Mouse (Mus musculus) cerebellum, postnatal 14 days (tissue): ENCODE data around the gene Ralgps1.

Experiments used
- DNase-seq, 2 experiments: peaks; one replicate each; pipeline ENCODE4 v3.0.0; 2021; ENCODE audit warnings: mixed read lengths in 2 of 2

Ralgps1 gene

DNA sequence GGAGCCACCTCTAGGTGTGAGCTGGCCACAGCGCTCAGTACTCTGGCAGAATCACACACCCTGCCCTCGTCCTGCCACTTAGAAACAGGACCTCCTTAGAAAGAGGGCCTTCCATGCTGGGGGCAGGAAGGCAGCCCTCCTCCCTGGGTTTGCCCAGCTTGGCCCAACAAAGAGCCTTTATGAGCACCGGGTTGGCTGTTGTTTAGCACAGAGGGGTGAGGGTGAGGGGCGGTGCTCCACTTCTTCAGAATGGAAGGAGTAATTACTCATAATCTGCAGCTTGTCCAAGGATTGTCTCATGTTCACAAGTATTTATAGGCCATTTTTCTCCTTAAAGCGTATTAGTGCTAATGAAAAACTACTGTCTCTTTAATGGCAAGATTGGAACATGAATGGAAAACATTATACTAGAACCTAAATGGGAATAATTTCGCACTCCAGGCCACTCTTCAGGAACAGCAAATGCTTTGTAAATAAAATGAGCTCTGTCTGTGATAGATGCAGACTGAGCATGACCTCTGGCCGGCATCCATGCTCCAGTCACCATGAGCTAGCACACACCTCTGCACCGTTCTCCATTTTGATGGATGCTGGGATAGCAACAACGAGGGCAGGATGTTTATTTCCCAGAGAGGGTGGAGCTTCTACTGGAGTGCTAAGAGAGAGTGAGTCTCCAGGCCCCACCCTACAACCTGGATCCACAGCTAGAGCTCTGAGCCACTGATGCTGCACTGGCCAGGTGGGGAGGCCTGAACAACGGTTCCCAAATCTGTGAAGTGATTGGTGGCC lies 200.3 kb downstream of the Ralgps1 start:
- DNase-seq = no peak

DNA sequence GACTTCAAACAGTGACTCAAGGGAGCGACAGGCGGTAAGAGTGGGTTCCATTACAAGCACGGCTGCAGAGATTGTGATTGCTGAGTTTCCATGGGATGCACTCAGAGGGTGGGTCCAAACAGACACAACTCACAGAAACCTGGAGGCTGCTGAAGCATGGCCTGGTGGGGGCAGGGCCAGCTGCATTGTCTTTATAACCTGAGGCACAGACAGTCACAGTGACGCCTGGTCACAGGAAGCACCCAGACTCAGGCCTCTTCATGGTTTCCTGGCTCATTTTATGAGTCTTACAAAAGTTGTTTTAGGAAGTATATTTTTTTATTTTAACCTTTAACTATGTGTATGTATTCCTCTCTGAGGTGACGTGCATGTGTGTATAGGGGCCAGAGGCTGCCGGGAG lies 201.8 kb downstream of the Ralgps1 start:
- no peak for DNase-seq

DNA sequence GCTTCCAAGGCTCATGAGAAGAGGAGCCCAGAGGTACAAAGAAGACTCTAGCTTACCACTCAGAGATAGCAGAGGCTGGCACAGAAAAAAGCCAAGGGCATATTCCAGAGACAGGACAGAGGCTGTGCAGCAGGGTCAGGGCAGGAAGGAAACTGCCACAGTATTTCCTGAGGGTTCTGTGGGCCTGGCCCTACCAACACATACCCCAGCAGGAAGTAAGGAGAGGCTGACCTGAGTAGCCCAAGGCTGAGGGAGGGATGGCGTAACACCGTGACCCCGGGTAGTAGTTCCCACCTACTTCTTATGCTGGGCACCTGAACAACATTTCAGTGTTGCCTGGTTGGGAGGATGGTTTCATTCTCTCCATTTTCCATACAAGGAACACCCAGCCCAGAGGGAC lies 204.2 kb downstream of the Ralgps1 start:
- no peak for DNase-seq

DNA sequence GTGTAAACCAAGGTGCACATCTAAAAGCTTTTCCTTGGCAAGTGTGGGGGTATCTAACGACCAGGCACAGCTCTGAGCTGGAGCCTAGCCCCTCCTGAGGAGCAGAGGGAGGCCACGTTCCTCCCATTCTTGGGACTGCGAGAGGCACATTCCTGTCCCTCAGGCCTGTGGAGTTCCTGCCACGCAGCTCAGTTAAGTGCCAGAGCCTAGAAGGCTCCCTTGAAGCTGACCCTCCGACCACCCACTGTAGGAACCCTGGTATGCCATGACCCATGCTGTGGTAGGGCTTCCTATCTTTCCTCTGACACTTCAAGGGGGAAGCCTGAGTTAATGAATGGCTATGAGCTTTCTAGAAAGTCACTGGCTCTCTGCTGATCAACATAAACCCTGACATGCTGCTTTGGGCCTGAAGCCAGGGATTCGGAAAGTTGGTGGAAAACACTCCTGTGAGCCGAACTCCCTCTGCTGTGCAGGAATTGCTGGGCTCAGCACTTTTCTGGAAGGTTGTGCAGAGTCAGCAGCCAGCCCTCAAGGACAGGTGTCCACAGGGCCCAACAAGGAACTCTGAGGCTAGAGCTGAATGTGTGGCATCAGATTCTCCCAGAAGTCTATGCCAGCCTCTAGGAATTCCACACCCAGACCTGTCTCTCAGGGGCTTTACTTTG lies 205.4 kb downstream of the Ralgps1 start:
- DNase-seq = no peak

DNA sequence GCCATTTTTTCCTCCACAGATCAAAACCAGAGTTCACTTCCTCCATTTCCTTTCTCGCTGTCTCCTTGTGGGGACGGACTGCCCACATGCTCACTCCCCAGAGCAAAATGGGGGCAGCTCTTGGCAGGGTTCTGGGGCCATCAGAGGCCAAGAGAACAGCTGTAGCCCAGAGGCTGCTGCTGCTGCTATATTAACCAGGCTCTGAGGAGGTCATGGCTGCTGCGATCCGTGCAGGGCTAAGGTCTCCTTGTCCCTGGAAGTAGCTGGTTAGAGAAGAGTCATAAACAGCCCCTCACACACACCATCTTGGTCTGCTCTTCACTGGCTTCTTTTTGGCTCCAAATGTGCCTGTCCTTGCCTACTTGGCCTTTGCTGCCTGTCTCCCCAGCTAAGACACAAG lies 206.1 kb downstream of the Ralgps1 start:
- DNase-seq = no peak

DNA sequence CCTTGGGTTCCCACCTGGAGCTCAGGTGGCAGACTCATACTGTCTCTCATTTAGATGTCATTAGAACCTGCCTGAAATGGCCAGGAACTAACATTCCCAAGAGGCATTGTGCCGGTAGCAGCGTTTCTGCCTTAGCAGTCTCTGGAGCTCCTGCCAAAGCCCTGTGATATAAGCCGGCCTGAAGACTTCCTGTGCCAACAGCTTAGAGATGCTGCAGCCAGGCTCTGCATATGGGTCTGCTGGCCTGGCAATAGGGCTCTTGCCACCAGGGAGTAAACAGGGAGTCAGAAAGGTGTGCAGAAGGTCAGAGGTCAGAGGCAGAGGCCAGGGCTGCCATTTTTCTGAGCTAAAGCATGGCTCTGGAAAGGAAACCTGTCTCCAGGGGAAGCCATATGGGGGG lies 206.6 kb downstream of the Ralgps1 start:
- peak; percentile 71 to 73 for DNase-seq

DNA sequence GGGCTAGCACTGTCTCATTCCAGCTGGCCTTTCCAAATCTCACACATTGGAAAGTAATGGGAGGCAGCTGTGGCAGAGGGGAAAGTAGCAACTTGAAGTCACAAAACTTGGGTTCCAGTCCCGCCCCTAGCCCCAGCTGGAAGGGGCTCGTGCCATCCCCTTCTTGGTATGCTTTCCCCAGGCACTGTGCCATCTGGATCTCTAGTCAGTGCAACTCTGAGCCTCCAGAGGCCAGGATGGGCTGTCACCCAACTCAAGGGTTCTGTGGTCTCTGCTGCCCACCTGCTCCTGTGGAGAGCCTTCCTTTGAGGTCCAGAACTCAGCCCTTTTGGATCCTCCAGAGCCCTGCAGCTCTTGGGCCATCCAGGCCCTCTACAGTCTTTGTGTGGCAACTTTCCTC lies 209.2 kb downstream of the Ralgps1 start:
- peak in 1 of 2 experiments; percentile 58 for DNase-seq

DNA sequence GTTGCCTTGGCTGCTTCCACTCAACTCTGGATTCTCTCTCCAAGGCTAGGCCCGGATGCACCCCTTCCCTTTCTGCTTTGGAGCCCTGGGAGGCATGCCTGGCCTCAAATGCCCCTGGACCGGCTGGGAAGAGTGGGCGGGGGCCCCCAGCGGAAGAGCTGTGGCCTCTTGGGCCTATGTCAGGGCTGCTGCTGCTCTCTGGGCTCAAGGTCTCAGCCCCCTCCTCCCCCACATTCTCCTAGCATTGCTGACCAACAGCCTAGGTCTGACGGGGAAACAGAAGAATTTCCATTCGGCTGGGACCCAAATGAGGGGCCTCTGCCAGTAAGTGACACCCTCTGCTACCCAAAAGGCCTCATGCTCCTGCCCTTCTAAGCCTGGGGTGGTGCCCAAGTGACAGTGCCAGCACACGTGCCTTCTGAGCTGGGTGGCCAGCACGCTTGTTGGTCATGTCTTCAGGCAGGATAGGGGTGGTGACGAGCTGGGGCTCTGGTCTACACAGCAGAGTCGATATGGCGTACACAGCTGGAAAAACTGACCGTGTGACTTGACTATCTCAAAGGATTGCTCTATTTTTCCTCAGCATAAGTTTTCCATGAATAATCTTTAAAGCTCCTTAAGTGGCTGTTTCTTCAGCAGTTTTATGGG lies 210.8 kb downstream of the Ralgps1 start:
- DNase-seq = no peak

DNA sequence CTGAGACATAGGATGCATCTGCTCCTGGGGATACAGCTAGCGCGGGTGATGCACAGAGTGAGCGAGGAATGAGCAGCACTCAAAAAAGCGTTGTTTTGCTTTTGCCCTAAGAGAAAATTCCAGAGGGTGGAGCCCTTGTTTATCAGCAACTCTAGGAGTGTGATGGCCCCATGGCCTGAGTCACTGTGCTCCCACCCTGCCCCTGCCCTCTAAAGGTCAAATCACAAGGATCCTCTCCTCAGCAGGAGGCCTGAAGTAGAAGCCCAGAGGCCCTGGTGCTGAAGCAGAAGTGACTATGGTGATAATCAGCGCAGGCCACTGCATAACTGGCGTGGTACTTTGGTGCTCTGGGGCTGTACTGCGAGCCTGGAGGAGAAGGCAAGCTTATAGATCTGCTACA lies 211.7 kb downstream of the Ralgps1 start:
- DNase-seq = no peak

DNA sequence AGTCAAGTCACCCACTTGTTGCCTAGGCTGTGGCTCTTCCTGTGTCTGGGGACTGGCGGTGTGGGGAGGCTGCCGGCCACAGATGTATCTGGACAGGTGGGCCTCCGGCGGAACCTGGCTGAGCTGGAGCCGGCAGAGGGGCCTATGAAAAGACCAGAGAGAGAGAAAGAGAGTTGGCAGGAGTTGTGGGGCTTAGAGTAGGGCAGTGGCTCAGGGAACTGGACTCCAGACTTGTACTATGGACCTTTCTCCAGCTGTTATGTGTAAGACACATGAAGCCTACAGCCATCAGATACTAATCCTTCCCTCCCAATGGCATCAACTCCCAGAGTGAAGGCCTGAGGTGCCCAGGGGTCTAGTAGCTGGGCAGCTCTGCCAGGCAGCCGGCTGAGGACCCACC lies 212.4 kb downstream of the Ralgps1 start:
- DNase-seq = no peak

DNA sequence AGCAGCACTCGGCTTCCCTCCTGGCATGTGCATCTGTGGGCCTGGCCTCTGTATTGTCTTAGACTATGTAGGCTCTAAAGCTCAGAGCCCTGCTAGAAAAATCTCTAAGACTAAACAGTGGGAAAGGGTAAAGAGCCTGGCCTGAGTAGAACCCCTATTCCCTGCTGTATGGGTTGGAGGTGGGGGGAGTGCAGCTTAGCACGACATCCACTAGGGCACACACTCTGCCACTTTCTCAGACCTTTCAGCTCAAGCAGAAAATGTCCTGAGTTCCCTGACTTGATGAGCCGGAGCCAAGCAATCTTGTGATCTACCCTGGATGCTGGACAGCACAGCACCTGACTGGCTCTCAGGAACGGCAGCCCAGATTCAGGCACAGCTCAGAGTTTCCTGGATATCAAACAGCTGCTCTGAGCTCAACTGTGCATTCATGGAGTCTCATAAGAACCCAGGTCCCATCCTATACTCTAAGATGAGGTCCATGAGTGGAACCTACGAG lies 215.0 kb downstream of the Ralgps1 start:
- DNase-seq = no peak

DNA sequence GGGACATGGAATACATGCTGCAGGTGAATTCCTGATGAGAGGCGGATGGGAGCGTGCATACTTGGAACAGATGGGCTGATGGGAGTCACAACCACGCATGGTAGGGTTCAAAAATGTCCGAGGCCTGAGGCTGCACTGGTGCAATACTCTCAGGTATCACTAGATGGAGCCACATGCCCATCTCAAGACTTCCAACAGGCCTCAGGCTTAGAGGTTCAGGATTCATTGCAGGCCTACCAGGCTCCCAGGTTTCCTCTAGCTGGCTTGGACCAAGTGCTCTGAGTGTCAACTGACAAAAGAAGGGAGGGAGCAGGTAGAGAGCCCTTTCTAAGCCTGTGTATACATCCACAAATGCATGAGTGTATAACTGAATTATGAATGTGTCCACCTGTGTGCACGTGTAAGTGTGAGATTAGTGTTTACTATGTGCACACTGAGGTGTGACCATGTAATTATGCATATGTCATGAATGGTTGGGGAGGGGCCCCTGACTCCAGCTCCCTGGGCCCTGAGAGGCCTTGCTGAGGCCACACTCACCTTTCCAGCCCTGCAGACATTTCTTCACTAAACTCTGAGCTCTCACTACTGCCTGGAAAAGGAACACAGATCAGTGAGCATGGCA lies 216.4 kb downstream of the Ralgps1 start:
- peak; percentile 91 for DNase-seq

DNA sequence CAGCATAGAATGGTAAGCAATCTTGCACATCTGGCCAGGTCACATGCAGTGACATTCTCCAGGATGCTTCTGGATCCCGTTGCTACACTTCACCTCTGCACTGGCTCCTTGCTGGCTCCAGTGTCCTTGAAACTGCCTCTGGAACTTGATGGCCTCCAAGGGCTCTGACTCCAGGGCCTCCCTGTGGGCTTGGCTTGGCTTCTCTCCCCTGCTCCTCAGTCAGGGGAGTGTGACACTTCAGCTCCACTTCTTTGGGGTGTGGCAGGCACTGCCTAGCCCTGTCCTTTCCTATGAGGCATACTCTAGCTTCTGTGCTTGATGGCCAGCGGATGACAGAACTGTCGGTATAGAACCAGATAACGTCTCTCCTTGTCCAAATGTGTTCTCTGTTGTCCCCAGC lies 224.3 kb downstream of the Ralgps1 start:
- no peak for DNase-seq

DNA sequence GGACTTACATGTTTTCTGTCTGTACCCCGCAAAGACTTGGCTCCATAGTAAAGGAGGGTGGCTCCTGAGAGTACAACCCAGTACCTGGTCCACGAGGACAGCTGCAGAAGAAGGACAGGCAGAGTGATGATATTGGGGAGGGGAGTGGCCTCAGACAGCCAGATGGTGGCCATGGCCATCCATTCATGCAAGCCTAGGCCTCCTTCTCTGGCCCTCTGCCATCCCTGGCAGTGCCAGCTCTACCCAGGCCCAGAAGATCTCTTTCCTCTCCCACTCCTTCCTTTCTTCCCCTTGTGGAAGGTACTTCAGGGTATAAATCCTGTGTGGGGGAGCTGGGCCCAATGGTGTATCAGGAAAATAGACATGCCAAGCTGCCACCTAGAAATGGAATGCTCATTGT lies 228.0 kb downstream of the Ralgps1 start:
- peak; percentile 80 to 85 for DNase-seq

DNA sequence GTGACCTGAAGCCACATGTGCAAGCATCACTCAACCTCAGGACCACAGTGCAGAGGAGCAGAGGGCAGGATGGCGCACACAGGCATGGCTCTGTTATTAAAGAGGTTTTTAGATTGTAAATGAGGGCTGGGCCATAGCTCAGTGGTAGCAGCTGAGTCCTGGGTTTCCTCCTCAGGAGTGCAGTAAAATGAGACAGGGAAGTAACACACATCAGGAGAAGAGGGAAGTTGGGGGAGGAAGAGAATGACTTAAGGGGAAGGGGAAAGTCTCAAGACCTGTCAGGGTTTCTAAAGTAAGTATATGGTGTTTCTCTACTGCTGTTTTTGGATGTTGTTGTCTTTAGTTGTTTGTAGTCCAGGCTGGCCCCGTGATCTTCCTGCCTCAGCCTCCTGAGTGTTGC lies 232.8 kb downstream of the Ralgps1 start:
- DNase-seq = no peak

DNA sequence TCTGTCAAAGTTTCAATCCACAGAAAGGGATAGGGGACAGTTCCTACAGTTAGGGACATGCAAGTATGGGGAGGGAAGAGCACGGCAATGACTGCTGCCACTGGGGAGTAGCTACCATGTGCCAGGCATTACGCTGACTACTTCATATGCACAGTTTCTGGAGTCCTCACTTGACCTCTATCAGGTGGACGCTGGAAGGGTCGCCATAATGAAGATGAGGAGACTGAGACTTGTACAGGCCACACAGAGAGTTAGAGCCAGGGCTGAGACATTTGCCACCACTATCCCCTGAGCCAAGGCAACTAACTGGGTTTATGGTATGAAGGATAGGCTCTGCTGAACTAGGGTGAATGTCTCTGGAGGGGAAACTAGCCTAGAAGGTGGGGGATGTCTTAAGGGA lies 233.6 kb downstream of the Ralgps1 start:
- no peak for DNase-seq

DNA sequence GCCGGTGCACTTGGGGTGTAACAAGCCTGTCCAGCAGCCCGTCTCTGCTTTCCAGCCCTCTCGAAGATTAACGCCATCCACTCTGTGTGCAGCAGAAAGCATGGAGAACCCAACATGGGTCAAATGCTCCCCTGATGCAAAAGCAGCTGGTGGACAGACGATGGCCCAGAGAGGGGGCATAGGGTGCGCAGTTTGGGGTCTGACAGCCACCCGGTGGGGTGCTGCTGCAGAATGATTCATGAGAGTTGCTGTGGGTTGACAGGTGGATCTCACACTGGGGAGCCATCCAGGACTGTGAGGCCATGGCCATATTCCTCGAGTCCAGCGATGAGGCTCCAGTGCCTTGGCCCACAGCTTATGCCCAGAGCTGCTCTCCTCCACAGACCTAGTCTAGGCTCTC lies 234.0 kb downstream of the Ralgps1 start:
- DNase-seq = peak; percentile 39 to 75

DNA sequence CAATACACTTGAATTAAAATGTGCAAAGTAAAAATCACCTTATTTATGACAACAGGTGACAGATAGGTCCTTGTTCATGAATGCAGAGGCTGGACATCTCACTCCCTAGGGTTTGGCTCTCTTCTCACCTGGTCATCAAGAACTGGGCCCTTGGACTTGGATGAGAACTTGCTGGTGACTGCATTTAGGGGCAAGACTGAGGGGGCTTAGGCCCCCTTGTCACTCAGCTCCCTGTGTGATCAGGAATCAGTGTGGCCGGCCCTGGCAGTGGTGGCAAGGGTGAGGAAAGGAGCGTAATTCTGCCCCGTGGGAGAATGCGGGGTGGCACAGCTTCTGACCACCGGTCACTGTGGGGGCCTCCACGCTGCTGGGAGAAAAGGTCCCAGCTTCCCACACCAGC lies 234.9 kb downstream of the Ralgps1 start:
- no peak for DNase-seq

DNA sequence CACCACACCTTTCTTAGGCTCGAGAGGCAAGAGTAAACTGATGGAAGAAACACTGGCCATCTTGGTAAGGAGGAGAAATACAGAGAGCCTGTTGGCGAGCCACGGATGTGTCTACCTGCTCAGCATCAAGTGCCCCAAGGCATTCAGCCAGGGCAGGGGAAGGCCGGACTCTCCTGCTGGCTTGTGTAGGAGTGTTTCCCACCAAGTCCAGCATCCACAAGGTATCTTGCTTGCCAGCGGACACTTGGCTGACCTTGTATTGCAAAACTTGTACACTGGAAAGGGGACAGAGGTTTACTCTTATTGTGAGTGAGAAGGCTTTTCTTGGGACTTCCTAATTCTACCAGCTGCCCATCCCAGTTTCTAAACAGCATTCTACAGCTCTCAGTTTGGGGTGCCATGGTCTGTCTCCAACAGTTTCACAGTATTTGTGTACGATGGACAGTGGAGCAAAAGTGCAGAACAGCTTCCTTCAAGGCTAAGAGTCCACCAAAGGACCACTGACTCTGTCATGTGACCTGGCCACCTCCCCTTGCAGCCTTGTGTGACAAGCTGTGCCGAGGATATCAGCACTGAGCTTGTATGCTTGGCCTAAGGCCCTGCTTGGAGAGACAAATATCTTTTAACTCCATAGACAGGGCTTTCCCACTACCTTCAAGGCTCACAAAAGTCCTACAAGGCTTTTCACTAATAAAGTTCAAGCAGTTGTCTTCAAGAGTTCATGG lies 236.4 kb downstream of the Ralgps1 start:
- no peak for DNase-seq

DNA sequence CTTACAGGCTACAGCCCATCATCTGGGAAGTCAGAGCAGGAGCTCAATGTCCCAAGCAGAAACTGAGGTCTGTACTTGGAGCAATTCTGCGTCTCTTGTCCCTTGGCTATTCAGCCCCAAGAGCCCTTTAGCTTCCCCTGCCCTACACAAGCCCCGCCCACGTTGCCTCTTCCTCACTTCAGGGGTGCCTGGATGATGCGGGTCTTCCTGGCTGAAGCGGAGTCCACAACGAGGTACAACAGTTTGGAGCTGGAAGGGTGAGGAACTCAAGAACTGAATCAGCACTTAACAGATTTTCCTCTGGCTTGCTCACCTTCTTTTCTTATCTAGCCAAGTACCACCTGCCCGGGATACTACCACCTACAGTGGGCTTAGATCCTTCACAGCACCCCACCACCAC lies 239.0 kb downstream of the Ralgps1 start:
- peak; percentile 29 to 42 for DNase-seq

DNA sequence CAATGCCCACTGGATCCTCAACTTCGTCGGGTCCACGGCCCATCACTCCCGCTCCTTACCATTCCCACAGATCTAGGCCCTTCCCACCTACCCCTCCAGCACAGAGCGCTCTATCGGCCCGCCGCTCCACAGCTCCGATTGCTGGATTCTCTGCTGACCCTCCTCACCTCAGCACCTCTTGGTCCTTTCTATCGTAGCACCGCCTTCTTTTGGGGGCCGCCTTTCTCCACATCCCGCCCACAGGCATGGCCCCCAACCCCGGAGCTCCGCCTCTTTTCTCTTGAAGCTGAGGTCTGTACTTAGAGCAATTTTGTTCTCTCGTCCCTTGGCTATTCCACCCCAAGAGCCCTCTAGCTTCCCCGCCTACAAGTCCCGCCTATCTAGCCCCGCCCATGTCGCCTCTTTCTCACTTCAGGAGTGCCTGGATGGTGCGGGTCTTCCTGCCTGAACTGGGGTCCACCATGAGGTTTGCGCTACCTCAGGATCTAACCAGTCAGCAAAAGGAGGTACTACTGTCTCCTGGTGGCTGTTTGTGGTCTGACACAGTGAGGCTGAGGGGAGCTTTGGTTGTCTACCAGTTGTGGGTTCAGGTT lies 239.7 kb downstream of the Ralgps1 start, which contains the start of gene Garnl3:
Gene Garnl3 (minus strand): TSS at position 155 of the 593 bp plus-strand sequence.
- DNase-seq = peak; percentile 68 to 75
